ENCODE assay signal across 16 mouse cellular contexts in the genomic region with DNA sequence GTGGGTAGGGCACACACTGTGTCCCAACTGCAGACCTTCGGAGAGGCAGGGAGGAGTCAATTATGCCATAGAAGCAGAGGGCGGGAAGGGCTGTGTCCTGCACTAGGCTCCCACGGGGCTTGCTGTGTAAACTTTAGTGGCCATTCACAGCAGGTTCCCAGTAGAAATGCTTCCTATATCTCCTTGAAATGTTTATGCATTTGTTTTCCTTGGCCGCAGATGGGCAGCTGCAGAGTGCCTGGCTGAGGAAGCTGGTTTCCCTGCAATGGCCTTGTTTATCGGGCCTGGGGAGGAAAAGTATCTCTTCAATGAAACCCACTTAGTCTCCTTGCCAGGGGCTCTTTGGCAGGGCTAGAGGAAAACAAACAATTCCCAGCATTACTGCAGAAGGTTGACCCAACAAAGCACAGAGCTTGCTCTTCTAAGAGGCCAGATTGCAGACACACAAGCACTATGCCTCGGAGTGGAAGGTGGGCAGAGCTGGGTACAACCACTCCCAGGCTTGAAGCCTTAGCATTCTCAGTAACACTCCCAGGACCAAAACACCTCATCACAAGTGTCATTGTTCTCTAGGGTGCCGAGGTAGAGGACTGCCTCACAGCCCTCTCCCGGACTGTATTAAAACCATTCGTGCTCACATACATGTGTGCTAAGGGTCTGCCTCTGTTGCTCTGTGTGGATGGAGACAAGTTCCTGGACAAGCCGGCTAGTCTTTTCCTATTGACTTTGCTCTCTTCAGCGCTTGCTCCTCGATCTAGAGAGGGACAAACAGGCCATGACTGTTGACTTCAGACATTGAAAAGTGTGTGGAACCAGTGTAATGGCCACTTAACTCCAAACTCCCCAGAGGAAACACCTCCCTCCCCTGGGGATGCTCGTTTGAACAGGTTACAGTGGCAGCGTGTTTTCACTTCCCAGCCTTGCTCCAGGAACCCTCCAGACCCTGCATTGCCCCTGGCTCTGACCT. TPM values are rescaled to one million over a fixed set of nuclear protein-coding genes. Genes with fewer than 3 reads are reported as not detected.
DNase-seq lines count a peak whose midpoint lies in the region; ATAC-seq and TF ChIP-seq lines count a peak whose summit lies in the region.
"Had no signal": no experiment of that assay in that cellular context is flagged by ENCODE, and none has a peak within 500 bp of the region (broad histone marks: within the 10 kb centered on the region; RNA-seq: fewer than 3 reads in every experiment).

No protein-coding gene starts in this region.

- no peak overlapping the region for H3K9ac ChIP-seq in intestine, embryonic 16.5 days (ENCODE audit: low read depth, low read length)
- H3K9ac ChIP-seq in intestine, postnatal 0 days (ENCODE audit: low read depth, low read length), result no peak overlapping the region
- no peak overlapping the region for H3K9ac ChIP-seq in heart, embryonic 11.5 days (ENCODE audit: low read depth, low read length)
- H3K9ac ChIP-seq in lung, embryonic 14.5 days, result no peak overlapping the region
- no peak overlapping the region for H3K9ac ChIP-seq in forebrain, embryonic 14.5 days (ENCODE audit: low read length)
- H3K9ac ChIP-seq: neural tube, embryonic 15.5 days had no signal

- no peak overlapping the region for H3K4me3 ChIP-seq in intestine, embryonic 16.5 days (ENCODE audit: low read length)
- H3K4me3 ChIP-seq in intestine, postnatal 0 days (ENCODE audit: low read depth, low read length), result no peak overlapping the region
- H3K4me3 ChIP-seq in heart, embryonic 11.5 days (ENCODE audit: low read depth, low read length), result no peak overlapping the region
- no peak overlapping the region for H3K4me3 ChIP-seq in lung, embryonic 14.5 days (ENCODE audit: low read depth, low read length)
- H3K4me3 ChIP-seq in forebrain, embryonic 14.5 days (ENCODE audit: low read depth, low read length), result no peak overlapping the region
- H3K4me3 ChIP-seq: midbrain, embryonic 10.5 days; neural tube, embryonic 15.5 days had no signal

- no peak for TF ChIP-seq POLR2A in brain, embryonic 14.5 days (IDR thresholded peaks at IDR 0.05; ENCODE audit: borderline replicate concordance, extremely low read depth, insufficient read depth, insufficient read length, poor library complexity, severe bottlenecking)

- ATAC-seq in intestine, embryonic 16.5 days, result no peak
- no peak for ATAC-seq in intestine, postnatal 0 days
- peak; percentile 58 for ATAC-seq in heart, embryonic 11.5 days (replicated peaks; ENCODE audit: insufficient number of reproducible peaks, low FRiP score, low TSS enrichment)
- ATAC-seq in lung, embryonic 14.5 days (ENCODE audit: insufficient read depth), result peak; percentile 58; the same call in 1 of the 2 replicates
- ATAC-seq in forebrain, embryonic 14.5 days, result no peak

- no peaks in the 10 kb centered on the region for H3K36me3 ChIP-seq in intestine, embryonic 16.5 days (ENCODE audit: control insufficient read depth, insufficient read depth, low read length)
- H3K36me3 ChIP-seq in intestine, postnatal 0 days (ENCODE audit: control insufficient read depth, insufficient read depth), result no peaks in the 10 kb centered on the region
- no peaks in the 10 kb centered on the region for H3K36me3 ChIP-seq in heart, embryonic 11.5 days (ENCODE audit: control insufficient read depth, insufficient read depth, low read length)
- 0 out of 2 replicates have a peak, but pooled peaks cover 5% of the 10 kb centered on the region for H3K36me3 ChIP-seq in lung, embryonic 14.5 days (ENCODE audit: insufficient read depth)
- H3K36me3 ChIP-seq in forebrain, embryonic 14.5 days (ENCODE audit: control insufficient read depth, insufficient read depth, low read length), result 0 out of 2 replicates have a peak, but pooled peaks cover 7% of the 10 kb centered on the region
- H3K36me3 ChIP-seq: neural tube, embryonic 15.5 days had no signal

- 0 out of 2 replicates have a peak overlapping the region, but pooled peaks have one; percentile 7 for H3K27ac ChIP-seq in intestine, embryonic 16.5 days (ENCODE audit: low read length)
- no peak overlapping the region for H3K27ac ChIP-seq in intestine, postnatal 0 days (ENCODE audit: low read depth, low read length)
- H3K27ac ChIP-seq in heart, embryonic 11.5 days (ENCODE audit: low read depth, low read length), result peak overlapping the region; percentile 46; the same call in 1 of the 2 replicates
- H3K27ac ChIP-seq in lung, embryonic 14.5 days (ENCODE audit: low read depth), result peak overlapping the region; percentile 46; the same call in 1 of the 2 replicates
- no peak overlapping the region for H3K27ac ChIP-seq in forebrain, embryonic 14.5 days (ENCODE audit: low read depth, low read length)
- H3K27ac ChIP-seq: midbrain, embryonic 10.5 days; neural tube, embryonic 15.5 days had no signal

- peaks cover 27% of the 10 kb centered on the region for H3K4me1 ChIP-seq in intestine, embryonic 16.5 days (ENCODE audit: control insufficient read depth, insufficient read depth, low read length)
- H3K4me1 ChIP-seq in intestine, postnatal 0 days (replicated peaks; ENCODE audit: control insufficient read depth, insufficient read depth, low read length), result peaks cover 6% of the 10 kb centered on the region
- H3K4me1 ChIP-seq in heart, embryonic 11.5 days (ENCODE audit: control insufficient read depth, insufficient read depth, low read length), result peaks cover 15% of the 10 kb centered on the region
- H3K4me1 ChIP-seq in lung, embryonic 14.5 days (ENCODE audit: insufficient read depth), result 0 out of 2 replicates have a peak, but pooled peaks cover 11% of the 10 kb centered on the region
- no peaks in the 10 kb centered on the region for H3K4me1 ChIP-seq in forebrain, embryonic 14.5 days (ENCODE audit: control insufficient read depth, insufficient read depth, low read length)

- peak; percentile 44 for DNase-seq in brain, embryonic 14.5 days (ENCODE audit: low read depth)
- peak; percentile 61 for DNase-seq in lung, embryonic 14.5 days
- DNase-seq in gastrocnemius, adult 18-20 months (ENCODE audit: low spot score), result no peak
- no peak for DNase-seq in forebrain, embryonic 14.5 days (ENCODE audit: low spot score)
- DNase-seq in kidney, postnatal 10 days, result no peak
- DNase-seq: cerebellum, postnatal 14 days; kidney, postnatal 36 days; right cerebral cortex, postnatal 14 days had no signal

- 65% methylated on average over 14 of the region's 14 CpGs for WGBS in intestine, embryonic 16.5 days
- 66% methylated on average over 14 of the region's 14 CpGs for WGBS in intestine, postnatal 0 days
- 58% methylated on average over 14 of the region's 14 CpGs for WGBS in heart, embryonic 11.5 days (ENCODE audit: insufficient replicate concordance)
- 48% methylated on average over 14 of the region's 14 CpGs for WGBS in lung, embryonic 14.5 days
- 83% methylated on average over 14 of the region's 14 CpGs for WGBS in forebrain, embryonic 14.5 days

- no peak for TF ChIP-seq CTCF in intestine, postnatal 0 days (IDR thresholded peaks at IDR 0.05; ENCODE audit: low read depth)
- TF ChIP-seq CTCF in brain, embryonic 14.5 days (IDR thresholded peaks at IDR 0.05; ENCODE audit: borderline replicate concordance, extremely low read depth, insufficient read depth, insufficient read length), result no peak
- TF ChIP-seq CTCF in lung, embryonic 14.5 days (IDR thresholded peaks at IDR 0.05; ENCODE audit: low read depth), result no peak

- H3K4me2 ChIP-seq in intestine, embryonic 16.5 days (ENCODE audit: low read depth, low read length), result no peak overlapping the region
- no peak overlapping the region for H3K4me2 ChIP-seq in intestine, postnatal 0 days (replicated peaks; ENCODE audit: low read depth)
- H3K4me2 ChIP-seq in heart, embryonic 11.5 days, result no peak overlapping the region
- H3K4me2 ChIP-seq in lung, embryonic 14.5 days, result no peak overlapping the region
- H3K4me2 ChIP-seq in forebrain, embryonic 14.5 days (ENCODE audit: low read length), result no peak overlapping the region
- H3K4me2 ChIP-seq: neural tube, embryonic 15.5 days had no signal

- H3K9me3 ChIP-seq in intestine, embryonic 16.5 days (ENCODE audit: control insufficient read depth, low read length), result no peaks in the 10 kb centered on the region
- H3K9me3 ChIP-seq in intestine, postnatal 0 days (ENCODE audit: control insufficient read depth), result no peaks in the 10 kb centered on the region
- H3K9me3 ChIP-seq in heart, embryonic 11.5 days (replicated peaks; ENCODE audit: control insufficient read depth, low read length), result no peaks in the 10 kb centered on the region
- H3K9me3 ChIP-seq in lung, embryonic 14.5 days (ENCODE audit: low read depth, low read length), result no peaks in the 10 kb centered on the region
- no peaks in the 10 kb centered on the region for H3K9me3 ChIP-seq in forebrain, embryonic 14.5 days (replicated peaks; ENCODE audit: control insufficient read depth, low read length)
- H3K9me3 ChIP-seq: midbrain, embryonic 10.5 days; neural tube, embryonic 15.5 days had no signal

- H3K27me3 ChIP-seq in intestine, embryonic 16.5 days (replicated peaks; ENCODE audit: control insufficient read depth, insufficient read depth, low read length), result no peaks in the 10 kb centered on the region
- no peaks in the 10 kb centered on the region for H3K27me3 ChIP-seq in intestine, postnatal 0 days (replicated peaks; ENCODE audit: control insufficient read depth, insufficient read depth, low read length)
- H3K27me3 ChIP-seq in heart, embryonic 11.5 days (ENCODE audit: control insufficient read depth, insufficient read depth, low read length), result no peaks in the 10 kb centered on the region
- no peaks in the 10 kb centered on the region for H3K27me3 ChIP-seq in lung, embryonic 14.5 days (ENCODE audit: insufficient read depth, low read length)
- no peaks in the 10 kb centered on the region for H3K27me3 ChIP-seq in forebrain, embryonic 14.5 days (replicated peaks; ENCODE audit: control insufficient read depth, insufficient read depth, low read length)
- H3K27me3 ChIP-seq: neural tube, embryonic 15.5 days had no signal

RNA-seq across cellular contexts. Expression of gene Aqp1, which starts 16.4 kb away (rescaled TPM):
- polyA plus RNA-seq in intestine, embryonic 16.5 days (2015; fragmentation: Nextera tagmentation; extraction: Ambion mirVana), result 21.8 and 23.2 TPM in 2 replicates
- polyA plus RNA-seq in intestine, postnatal 0 days (2015; fragmentation: Nextera tagmentation; extraction: Ambion mirVana), result 19.0 and 20.4 TPM in 2 replicates
- 10.8 and 21.6 TPM in 2 replicates for polyA plus RNA-seq in brain, embryonic 14.5 days (2012; rRNA removed)
- 2.1 and 3.7 TPM in 2 replicates for polyA plus RNA-seq in heart, embryonic 11.5 days (2014; fragmentation: Nextera tagmentation; extraction: Ambion mirVana)
- polyA plus RNA-seq in lung, embryonic 14.5 days (2014; fragmentation: Nextera tagmentation; extraction: Ambion mirVana), result 4.0 and 4.4 TPM in 2 replicates
- 100 to 1,000 TPM; 212 to 215 TPM for total RNA-seq in gastrocnemius, adult 18-20 months (2021)
- polyA plus RNA-seq in forebrain, embryonic 14.5 days (2014; fragmentation: Nextera tagmentation; extraction: Ambion mirVana), result 2.8 and 2.9 TPM in 2 replicates
- total RNA-seq: CH12.LX had no signal

RNA-seq across cellular contexts. Expression of gene Ghrhr, which starts 56.2 kb away (rescaled TPM):
- polyA plus RNA-seq in intestine, embryonic 16.5 days (2015; fragmentation: Nextera tagmentation; extraction: Ambion mirVana), result 0.32 and 0.46 TPM in 2 replicates
- 0.17 TPM in 1 of 2 replicates, not detected in the other for polyA plus RNA-seq in intestine, postnatal 0 days (2015; fragmentation: Nextera tagmentation; extraction: Ambion mirVana)
- not detected in 2 replicates for polyA plus RNA-seq in brain, embryonic 14.5 days (2012; rRNA removed)
- not detected in 2 replicates for polyA plus RNA-seq in heart, embryonic 11.5 days (2014; fragmentation: Nextera tagmentation; extraction: Ambion mirVana)
- polyA plus RNA-seq in lung, embryonic 14.5 days (2014; fragmentation: Nextera tagmentation; extraction: Ambion mirVana), result not detected in 2 replicates
- total RNA-seq in gastrocnemius, adult 18-20 months (2021), result not detected
- polyA plus RNA-seq in forebrain, embryonic 14.5 days (2014; fragmentation: Nextera tagmentation; extraction: Ambion mirVana), result not detected in 2 replicates
- total RNA-seq: CH12.LX; left cerebral cortex, postnatal 10 days had no signal
- polyA plus RNA-seq: midbrain, embryonic 10.5 days; neural tube, embryonic 15.5 days; stomach, embryonic 14.5 days had no signal

Comparison
In these comparisons a context has a peak if more than half of its experiments do, and no peak if none do; other contexts are left out.
1. H3K27ac ChIP-seq: peak in intestine, embryonic 16.5 days (single experiment), heart, embryonic 11.5 days (single experiment) and lung, embryonic 14.5 days (single experiment); none in intestine, postnatal 0 days (single experiment) and forebrain, embryonic 14.5 days (single experiment).
2. ATAC-seq: peak in heart, embryonic 11.5 days (single experiment) and lung, embryonic 14.5 days (single experiment); none in intestine, embryonic 16.5 days (single experiment), intestine, postnatal 0 days (single experiment) and forebrain, embryonic 14.5 days (single experiment).
3. DNase-seq: peak in brain, embryonic 14.5 days (single experiment) and lung, embryonic 14.5 days (single experiment); none in gastrocnemius, adult 18-20 months (single experiment), forebrain, embryonic 14.5 days (single experiment) and kidney, postnatal 10 days (single experiment).